Mouse (Mus musculus): ENCODE data around the gene Rpp38. TPM values are rescaled to one million over a fixed set of nuclear protein-coding genes. Genes with fewer than 3 reads are reported as not detected.

Gene Rpp38
- polyA plus RNA-seq (2021; fragmentation: Nextera tagmentation), result 11.7 and 14.4 TPM in 2 replicates
- long read RNA-seq, experiment 1, transcript Rpp38-201 (2 exons, 1,042 nt), result major isoform, 9 of 11 reads
- long read RNA-seq, experiment 1, partial matches to known transcripts, result 1 of 11 reads
- long read RNA-seq, experiment 1, other reads (novel, unspliced or antisense), result 1 of 11 reads
- long read RNA-seq, experiment 2, transcript Rpp38-201 (2 exons, 1,042 nt), result major isoform, 14 of 23 reads
- long read RNA-seq, experiment 2, partial matches to known transcripts, result 0 of 23 reads
- long read RNA-seq, experiment 2, other reads (novel, unspliced or antisense), result 9 of 23 reads

DNA sequence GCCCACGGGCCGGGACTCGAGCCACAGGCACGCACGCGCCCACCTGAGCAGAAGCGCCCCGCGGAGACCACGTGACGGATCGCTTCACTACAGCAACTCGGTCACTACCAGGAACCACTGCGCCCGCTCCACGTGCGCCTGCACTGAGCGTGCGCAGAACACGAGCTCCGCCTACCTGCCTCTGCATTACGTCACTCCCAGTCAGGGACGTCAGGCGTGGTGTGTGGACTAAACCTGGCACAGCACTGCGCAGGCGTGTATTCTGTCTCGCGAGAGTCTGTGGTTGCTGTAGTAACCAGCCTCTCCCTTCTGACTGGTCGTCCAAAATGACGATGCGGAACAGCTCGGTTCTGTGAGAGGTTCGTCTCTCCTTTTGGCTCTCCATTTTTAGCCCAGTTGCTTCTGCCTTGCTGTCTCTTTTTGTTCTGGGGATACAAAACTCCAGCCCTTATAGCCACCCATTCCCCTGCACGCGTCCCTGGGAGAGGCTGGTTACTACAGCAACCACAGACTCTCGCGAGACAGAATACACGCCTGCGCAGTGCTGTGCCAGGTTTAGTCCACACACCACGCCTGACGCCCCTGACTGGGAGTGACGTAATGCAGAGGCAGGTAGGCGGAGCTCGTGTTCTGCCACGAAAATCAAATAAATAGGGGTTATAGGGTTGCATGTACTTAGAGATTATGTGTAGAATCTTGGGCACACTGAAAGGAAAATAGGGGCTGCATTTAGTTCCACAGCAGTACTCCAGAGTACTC lies at the start of gene Rpp38:
Gene Rpp38 (minus strand): TSS at position 160 of the 759 bp plus-strand sequence.

DNA sequence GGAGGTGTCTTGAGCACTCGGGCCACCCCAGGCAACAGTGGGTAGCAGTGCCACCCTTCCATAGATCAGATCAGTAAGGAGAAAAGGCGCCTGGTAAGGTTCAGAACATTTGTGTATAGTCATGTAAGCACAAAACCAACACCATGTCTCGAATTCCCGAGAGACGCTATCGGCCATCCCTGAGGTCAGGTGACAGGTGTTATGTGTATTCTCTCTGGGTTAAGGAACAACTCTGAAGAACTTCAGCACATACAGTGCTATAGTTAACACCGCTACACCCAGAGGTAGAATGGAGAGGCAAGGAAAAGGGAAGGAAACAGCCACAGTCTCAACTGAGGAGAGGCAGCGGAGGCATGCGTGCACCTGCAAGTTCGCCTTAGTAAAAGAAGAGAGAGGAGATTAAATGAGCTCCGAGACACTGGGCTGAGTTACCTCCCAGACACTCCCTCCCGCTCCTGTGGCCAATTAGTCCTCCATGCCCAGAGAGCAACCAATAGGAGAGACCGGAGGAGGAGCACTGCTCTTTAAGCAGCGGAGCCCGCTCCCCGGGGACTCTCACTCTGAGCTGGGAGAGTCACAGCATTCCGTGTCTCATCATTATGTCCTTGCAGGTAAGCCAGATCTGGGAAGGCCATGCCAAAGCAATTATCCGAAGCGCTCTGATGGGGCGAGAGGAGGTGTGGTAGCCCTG lies 3.3 kb upstream of the Rpp38 start, which contains the start of gene Acbd7:
Gene Acbd7 (plus strand): TSS at position 558 of the 691 bp plus-strand sequence.

DNA sequence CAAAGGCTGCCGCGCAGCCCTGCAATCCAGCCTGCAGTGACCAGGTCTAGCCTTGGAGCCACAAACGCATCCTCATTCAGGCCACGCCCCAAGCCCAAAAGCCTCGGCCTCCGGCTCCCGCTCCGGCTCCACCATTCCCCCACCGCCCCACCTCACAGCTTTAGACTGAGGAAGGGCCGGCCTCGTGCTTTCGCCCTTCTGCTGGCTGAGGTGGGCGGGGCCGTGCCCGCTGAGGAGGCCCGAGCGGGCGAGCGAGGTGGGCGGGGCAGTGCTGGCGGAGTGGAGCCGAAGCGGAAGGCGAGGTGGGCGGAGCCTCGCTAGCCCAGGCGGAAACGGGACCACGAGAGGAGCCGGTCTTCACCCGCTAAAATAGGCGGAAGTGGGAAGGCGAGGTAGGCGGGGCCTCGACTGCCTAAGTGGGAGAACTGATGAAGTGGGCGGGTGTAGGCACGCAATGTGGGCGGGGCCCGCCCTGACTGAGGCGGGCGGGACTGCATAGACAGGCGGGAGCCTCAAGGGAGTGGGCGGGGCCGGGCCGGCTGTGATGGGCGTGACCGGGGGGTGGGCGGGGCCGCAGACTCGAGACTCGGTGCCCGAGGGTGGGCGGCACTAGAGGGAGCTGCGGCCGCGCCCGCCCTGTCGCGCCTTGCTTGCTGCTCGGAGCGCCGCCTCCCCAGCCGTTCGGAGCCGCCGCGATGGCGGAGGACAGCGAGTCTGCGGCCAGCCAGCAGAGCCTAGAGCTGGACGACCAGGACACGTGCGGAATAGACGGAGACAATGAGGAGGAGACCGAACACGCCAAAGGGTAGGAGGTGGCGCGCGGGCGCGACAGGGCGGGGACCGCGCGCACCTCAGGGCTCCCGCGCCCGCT lies 48.6 kb downstream of the Rpp38 start, which contains the start of gene Nmt2:
Gene Nmt2 (plus strand): TSS at position 611 of the 871 bp plus-strand sequence.

Other genes starting within 250 kb of the Rpp38 start
- 16.0 and 16.6 TPM in 2 replicates for gene Fam171a1, start 218.4 kb downstream of the Rpp38 start, polyA plus RNA-seq (2021; fragmentation: Nextera tagmentation)
- 76.2 and 125 TPM in 2 replicates for gene Nmt2, start 48.4 kb downstream of the Rpp38 start, polyA plus RNA-seq (2021; fragmentation: Nextera tagmentation)
- gene Acbd7, start 3.5 kb upstream of the Rpp38 start, polyA plus RNA-seq (2021; fragmentation: Nextera tagmentation), result 2.2 and 2.7 TPM in 2 replicates
- not detected in 2 replicates for gene Olah, start 64.6 kb upstream of the Rpp38 start, polyA plus RNA-seq (2021; fragmentation: Nextera tagmentation)
- 34.4 and 55.5 TPM in 2 replicates for gene Meig1, start 90.0 kb upstream of the Rpp38 start, polyA plus RNA-seq (2021; fragmentation: Nextera tagmentation)
- 4.0 and 4.6 TPM in 2 replicates for gene Dclre1c, start 91.5 kb upstream of the Rpp38 start, polyA plus RNA-seq (2021; fragmentation: Nextera tagmentation)
- 1.8 and 2.1 TPM in 2 replicates for gene Suv39h2, start 142.4 kb upstream of the Rpp38 start, polyA plus RNA-seq (2021; fragmentation: Nextera tagmentation)
- gene Gm45902, start 180.1 kb upstream of the Rpp38 start, polyA plus RNA-seq (2021; fragmentation: Nextera tagmentation), result 0.73 and 0.74 TPM in 2 replicates
- 33.2 and 36.7 TPM in 2 replicates for gene Hspa14, start 180.2 kb upstream of the Rpp38 start, polyA plus RNA-seq (2021; fragmentation: Nextera tagmentation)
- gene Cdnf, start 180.4 kb upstream of the Rpp38 start, polyA plus RNA-seq (2021; fragmentation: Nextera tagmentation), result 0.09 and 0.20 TPM in 2 replicates
- 4.7 and 5.1 TPM in 2 replicates for gene Fam107b, start 237.8 kb upstream of the Rpp38 start, polyA plus RNA-seq (2021; fragmentation: Nextera tagmentation)

Measured in layer of hippocampus, adult 6 months (tissue).